Mouse (Mus musculus) lung, postnatal 25 days (tissue): Measurements from ENCODE around the gene Bcl2.

ENCODE experiments used
- DNase-seq: peaks from one replicate; pipeline ENCODE4 v3.0.0; 2022; ENCODE audit warnings: low spot score

Gene Bcl2

GRCm38 (mm10) chr1:106587866-106588470 is 126.1 kb downstream of the Bcl2 start:
- DNase-seq = no peak

DNA sequence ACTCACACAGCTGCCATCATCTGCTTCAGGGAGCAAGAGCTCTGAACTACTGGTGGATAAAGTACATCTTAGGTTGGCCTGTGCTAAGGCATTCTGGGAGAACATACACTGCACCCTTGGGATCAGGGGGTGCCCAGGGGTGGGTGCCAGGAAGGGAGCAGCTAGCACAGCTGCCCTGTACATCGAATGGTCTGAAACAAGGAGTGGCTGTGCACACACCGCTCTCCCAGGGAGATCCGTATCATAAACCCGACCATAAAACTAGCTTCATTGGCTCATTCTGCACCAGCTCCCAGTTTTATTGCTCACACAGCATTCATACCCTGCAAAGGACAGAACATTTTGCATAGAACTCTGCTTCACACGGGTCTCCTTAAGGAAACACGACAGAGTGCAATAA is 127.3 kb downstream of the Bcl2 start:
- no peak for DNase-seq

- no peak for DNase-seq
Measured at GRCm38 (mm10) chr1:106585349-106585748, 128.7 kb downstream of the Bcl2 start.

GRCm38 (mm10) chr1:106584824-106585223 is 129.2 kb downstream of the Bcl2 start:
- no peak for DNase-seq

DNA sequence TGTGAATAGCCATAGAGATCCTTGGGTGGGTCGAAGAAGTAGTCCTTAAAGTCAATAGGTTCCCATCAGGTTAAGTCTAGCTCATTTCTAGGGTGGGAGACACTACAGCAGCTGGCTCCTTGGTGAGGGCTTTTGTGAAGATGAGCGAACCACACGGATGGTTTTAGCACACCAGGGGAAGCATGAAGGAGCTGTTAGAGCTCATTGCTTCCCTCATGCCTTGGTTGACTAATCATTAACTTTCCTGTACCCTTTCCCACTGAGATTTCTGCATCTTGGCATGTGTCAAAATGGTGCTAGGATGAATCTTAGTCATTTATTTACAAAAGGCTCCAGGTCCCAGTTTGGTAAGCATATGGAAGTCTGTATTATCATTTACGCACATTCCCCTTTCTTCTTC is 129.8 kb downstream of the Bcl2 start:
- no peak for DNase-seq

DNA sequence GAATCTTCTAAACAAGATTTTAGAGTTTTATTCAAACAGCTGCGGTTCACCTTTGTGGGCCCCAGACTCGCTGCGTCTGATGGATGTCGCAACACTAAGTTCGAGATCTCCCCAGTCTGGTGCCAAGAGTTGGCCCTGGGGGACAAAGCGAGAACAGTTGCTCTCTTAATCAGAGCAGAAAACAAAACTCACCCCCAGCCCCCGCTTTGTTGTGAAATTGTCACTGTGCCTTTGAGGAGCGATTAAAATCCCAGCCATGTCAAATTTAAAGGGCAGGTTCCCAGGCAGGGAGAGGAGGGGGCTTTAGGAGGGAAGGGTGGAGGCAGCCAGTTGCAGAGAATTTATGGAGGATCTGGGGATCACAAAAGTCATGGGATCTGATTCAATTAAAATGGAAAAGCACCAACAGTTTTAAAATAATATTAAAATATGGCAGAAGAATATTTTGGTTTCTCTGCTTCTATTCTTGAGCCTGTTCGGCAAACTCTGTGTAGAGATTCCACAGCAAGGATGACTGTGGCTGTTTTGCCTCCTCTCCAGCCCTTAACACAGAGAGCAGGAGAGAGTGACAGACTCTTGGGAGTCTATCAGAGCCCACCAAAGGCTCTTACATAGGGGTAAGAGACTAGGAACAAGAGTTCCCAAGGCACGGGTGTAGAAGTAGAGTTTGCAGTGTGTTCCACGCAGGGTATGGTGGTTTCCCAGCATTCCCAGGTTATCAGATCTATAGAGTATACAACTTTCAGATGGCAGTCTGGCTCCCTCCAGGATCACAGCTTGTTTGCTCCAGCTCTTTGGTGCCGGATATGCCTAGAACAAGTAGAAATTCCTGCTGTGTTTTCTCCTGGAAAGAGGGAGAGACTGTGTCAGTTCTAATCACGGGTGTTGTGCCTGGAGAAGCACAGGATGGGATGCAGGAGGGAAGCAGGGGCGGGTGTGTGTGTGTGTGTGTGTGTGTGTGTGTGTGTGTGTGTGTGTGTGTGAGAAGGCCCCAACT is 130.5 kb downstream of the Bcl2 start:
- DNase-seq = peak; percentile 40

- no peak for DNase-seq
Measured at GRCm38 (mm10) chr1:106582810-106583209, 131.3 kb downstream of the Bcl2 start.

GRCm38 (mm10) chr1:106581812-106582211 is 132.3 kb downstream of the Bcl2 start:
- peak; percentile 21 for DNase-seq

DNA sequence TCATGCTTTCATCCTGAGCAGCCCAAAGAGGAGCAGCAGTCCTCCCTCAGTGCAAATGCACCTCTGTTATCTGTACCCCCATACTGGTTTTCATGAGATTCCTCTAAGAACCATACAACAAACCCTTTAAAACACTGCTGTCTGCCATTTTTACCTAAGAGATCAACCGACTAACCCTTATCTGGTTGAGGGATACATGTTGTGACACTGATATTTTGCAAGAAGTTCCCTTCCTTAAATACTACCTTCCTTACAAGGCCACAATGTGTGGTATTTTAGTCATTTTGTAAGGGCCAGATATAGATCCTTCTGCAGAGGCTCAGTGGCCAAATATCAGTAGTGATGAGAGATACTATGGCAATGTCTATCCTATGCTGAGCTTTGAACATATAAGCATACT is 134.3 kb downstream of the Bcl2 start:
- DNase-seq = no peak

DNA sequence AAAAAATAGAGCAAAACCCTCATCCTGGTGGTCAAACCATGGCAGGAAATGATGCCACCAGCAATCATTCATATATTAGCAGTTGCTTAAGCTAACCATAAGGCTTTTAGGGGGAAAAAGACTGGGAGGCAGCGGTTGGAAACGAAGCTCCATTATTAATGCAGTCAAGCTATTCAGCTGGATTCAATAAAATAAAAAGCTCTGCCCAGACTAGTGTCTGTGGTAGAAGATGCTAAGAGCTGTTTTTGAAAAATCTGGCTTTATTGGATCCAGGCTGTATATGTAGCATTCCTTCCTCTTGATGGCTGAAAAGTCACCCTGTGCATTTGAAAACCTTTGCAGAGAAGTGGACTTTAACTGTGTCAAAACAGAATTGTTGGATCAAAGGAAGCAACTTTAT is 141.6 kb downstream of the Bcl2 start:
- DNase-seq = no peak

DNA sequence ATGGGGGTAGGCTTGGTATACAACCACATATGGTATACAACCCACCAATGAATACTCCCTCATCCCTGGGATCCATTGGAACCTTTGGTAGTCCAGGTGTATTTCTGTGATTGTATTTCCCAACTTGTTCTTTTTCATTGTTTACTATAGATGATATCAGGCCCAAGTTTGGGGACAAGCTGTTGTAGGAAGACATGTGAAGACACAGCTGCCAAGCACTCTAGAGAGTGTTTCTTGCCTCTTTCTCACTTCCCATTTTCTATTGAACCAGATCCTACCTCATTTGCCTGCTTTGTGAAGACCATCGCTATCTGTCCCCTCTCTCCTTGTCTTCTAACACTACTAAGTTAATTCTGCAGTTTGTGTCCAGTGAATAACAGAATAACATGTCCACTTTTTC is 143.2 kb downstream of the Bcl2 start:
- DNase-seq = no peak

DNA sequence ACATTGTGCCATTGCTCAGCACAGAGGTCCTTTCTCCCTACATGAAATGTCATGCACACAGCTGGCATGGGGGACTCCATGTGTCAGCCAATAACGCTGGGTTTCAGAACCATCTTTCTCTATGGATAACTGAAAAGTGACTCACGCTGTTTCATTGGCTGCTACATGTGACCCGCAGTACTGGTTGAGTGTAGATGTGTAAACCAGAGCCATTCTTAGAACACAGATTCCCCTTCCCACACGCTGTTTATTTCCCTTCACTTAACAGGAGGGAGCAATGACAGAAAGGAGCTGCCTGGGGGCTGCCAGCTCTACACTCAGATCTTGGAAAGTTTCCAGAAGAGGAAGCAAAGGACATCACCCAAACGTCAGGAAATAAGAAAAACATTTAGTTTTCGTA is 143.7 kb downstream of the Bcl2 start:
- no peak for DNase-seq

DNA sequence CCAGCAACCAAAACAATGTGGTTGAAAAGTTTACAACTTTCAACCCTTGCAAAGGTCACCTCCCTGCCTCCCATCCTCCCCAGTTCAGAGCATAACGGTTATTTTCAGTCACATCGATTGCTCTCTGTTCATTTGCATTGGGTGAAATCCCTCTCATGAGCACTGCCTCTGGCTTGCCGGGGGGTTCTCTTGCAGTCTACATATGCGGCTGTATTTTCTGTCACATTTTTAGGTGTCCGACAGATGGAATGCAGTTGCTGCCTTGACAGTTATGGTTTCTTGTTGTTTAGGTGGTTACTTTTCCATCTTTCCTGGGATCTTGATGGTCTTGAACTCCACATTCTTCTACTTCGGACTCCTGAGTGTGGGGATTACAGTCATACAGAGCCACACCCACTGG is 144.4 kb downstream of the Bcl2 start:
- peak; percentile 13 for DNase-seq

- no peak for DNase-seq
Measured at GRCm38 (mm10) chr1:106568868-106569267, 145.2 kb downstream of the Bcl2 start.

DNA sequence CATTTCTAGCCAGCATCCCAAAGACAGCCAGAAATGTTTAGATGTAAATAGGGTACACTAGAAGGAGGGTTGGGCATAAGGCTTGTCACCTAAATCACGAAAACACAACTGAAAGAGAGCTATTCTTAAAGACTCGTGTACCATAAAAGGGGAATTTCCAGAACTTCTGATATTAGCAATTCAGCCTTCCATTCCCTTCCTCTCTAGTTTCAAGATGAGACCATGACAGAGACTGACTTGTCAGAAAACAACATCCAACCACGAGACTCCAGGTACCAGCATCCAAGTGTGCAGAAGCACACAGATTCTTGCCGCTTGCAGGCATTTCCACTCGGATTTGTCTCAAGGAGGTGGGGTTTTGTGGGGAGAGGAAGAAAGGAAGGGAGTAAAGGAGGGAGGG is 146.6 kb downstream of the Bcl2 start:
- no peak for DNase-seq

GRCm38 (mm10) chr1:106566120-106567086 is 147.7 kb downstream of the Bcl2 start:
- peak; percentile 14 for DNase-seq

DNA sequence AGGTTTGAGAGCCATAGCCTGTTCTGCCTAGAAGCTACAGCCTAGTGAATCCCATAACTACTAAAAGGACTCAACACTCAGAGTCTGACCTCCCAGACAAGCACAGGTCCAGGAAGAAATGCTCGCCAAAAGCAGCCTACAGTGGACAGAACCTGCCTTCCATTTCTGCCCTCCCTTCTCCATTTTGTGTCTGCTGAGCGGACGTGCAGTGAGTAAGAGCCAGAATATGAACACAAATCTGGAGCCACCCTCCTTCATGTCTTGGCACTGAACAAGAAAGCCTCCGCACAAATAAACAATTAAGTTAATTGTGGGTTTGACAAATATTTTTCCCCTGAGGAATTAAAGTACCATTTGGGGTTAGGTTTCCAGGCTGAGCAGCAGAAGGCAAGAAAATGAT is 148.8 kb downstream of the Bcl2 start:
- no peak for DNase-seq

DNA sequence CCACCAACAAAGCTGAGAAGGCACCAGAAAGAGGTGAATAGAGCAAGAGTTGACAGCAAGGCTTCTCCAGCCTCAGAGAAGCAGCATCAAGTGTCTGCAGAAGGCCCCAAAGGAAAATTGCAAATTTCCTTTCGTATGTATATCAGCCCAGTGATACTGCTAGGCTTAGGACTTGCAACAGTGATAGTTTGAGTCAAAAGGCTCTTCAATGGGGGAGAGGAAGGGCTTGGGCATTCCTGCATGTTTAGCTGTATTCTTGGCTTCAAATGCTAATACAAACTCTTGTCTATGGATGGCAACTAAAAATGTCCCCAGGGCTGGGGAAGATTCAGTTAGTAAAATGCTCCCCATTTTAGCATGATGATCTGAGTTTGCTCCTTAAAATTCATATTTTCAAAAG is 149.6 kb downstream of the Bcl2 start:
- DNase-seq = no peak

DNA sequence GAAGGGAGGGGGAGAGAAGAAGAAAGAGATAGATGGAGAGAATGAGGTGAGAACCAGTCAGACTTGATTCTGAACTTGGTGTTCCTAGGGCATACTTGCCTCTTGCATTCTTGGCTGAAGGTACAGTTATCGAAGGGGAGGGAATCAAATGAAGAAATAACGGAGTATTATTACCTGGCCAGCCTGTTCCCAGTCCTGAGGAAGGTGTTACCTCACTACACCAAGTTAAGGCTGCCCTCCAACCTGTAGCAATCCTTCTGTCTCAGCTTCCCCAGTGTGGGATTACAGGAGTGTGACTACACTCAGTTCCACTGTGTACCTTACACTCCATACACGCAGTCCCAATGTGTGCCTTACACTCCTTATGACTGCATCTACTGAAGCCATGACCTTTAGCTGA is 151.3 kb downstream of the Bcl2 start:
- DNase-seq = no peak

DNA sequence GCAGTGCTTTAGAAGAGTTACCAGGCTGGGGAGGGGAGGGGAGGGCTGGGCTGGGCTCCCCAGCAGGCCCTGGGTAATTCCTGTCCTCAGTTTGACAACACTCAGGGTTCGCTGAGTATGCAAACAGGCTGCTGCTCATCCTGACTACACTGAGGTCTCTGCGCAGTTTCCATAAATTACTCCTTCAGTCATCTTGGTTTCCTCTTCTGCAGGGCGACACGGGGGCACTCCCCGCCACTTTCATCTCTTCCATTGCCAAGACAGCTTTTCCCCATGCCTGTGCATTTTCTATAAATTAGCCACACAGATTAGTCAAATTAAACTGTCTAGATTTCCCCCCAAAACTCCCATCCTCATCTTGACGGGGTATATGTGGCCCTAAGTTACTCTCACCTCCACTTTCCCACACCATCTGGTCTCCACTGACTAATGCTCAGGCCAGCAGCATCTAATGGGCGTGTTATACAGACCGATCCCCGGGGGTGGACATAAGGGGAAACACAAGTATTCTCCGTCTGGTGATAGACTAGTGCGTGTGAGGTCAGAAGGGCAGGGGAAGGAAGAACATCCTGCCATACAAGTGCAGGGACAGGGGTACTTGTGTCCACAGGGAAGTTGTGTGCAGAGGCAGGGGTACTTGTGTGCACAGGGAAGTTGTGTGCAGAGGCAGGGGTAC is 152.9 kb downstream of the Bcl2 start:
- DNase-seq = no peak

DNA sequence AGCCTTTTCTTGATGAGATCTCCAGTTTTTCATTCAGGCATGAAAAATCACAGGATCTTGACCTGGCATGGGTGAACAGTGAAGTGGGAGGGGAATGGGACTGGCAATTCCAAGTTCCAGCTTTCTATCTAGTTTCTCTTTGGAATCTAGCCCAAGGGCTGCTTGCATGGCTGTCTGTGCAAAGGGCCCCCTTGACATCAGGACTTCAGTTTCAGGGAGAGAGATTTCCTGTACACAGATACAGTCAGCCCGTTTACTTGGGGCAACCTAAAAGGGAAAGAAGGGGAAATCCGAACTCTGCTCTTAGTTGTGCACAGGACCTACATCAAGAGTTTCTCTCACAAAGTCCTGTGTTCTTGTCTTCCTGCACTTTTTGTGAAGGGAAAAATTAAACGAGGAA is 154.0 kb downstream of the Bcl2 start:
- no peak for DNase-seq

DNA sequence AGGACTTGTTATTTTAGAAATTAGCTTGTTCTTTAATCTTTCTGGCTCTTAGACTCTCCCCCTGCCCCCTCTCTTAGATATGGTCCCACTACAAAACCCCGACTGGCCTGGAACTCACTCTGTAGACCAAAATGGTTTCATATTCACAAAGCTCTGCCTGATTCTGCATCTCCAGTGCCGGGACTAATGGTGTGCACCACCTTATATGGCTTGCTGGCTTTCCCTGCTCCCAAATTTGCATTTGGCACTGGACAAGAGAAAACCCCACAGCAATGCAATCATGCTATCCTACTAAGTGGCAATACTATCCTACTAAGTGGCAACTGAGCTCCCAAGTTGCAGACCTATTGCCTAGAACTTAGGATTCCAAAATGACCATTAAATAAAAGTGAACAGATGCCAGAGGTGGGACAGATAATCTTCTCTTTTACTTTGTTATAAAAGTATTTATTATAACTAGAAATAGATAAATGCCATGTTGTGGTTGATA is 154.9 kb downstream of the Bcl2 start:
- DNase-seq = no peak
